Mouse (Mus musculus): ENCODE data around the gene Capzb.
A peak's percentile ranks its signal among the peaks of the same experiment; 100 is the strongest.

Gene Capzb

DNA sequence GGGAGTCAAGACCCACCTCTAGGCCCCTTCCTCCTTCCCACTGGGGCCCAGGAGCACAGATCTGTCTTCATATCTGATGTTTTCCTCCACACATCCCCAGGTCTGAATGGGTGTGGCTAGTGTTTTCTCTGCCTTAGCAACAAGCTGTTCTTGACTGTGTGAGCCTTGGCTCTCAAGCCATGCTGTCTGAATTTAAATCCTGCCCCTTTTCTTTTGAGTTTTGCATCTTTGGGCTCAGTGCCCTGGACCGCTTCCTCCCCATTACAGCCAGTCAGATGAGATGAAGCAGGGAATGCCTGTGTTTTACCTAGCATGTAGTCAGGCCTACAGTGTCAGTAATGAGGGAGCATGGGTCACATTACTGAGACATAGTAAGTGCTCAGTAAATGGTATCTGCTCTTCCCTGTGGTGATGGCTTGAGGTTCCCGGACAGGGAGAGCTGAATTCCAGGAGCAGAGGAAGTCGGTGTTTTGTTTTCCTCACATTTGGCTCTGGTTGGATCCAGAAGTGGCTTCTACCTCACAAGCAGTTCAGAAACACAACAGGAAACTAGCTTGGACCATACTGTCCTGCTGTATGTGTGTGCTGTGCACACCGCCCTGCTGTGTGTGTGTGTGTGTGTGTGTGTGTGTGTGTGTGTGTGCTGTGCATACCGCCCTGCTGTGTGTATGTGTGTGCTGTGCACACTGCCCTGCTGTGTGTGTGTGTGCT, 16.6 kb downstream of the Capzb start:
- no peak for DNase-seq

DNA sequence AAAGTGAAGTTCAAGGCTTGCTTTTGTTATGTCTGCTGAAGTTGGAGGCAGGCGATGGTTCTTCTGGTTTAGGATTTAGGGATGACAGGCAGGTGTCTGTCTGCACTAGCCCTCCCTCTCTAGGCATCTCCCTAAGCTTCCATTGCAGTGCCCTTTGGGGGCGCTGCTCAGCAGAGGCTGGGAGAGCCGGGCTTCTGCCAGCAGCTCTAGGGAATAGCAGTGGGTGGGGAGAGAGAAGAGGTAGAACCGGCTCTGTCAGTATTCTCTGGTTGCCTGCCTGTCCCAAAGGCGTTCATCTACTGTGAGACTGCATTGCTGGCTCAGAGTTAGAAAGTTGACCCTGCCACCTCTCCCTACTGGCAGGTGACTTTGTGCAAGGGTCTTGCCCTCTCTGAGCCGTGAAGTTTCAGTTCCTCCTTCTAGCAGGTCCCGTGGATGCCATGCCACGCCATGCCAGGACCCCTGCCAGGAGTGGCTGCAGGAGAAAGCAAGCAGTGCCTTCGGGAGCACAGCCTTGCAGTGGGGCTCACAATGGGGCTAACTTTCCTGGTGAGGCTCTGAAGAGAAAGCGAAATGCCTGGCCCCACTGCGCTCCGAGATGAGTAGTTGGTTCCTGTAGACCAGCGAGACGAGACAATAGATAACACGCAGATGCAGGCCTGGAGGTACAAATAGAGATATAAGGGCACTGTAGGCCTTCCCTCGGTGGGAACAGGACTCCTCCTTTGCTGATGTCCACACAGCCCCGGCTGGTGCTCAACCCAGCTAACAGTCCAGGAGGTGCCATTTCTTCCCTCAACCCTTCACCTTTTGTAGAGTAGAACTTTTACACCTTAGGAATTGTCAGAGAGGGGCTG, 19.5 kb downstream of the Capzb start:
- DNase-seq = peak; percentile 57

DNA sequence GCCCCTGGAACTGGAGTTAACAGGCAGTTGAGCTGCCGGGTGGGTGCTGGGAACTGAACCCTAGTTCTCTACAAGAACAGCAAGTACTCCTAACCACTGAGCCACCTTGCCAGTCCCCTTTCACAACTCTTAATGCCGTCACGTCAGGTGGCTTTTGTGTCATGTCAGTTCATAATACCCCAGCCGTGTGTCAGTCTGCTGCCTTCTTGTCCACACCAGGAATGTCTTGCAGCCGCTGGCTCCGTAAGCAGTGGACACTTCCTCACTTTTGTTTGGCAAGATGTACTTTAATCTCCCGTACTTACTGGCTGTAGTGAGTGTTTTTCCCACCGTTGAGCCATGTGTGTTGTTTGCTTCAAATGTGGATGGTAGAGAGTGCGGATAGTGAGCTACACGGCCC, 20.4 kb downstream of the Capzb start:
- no peak for DNase-seq

DNA sequence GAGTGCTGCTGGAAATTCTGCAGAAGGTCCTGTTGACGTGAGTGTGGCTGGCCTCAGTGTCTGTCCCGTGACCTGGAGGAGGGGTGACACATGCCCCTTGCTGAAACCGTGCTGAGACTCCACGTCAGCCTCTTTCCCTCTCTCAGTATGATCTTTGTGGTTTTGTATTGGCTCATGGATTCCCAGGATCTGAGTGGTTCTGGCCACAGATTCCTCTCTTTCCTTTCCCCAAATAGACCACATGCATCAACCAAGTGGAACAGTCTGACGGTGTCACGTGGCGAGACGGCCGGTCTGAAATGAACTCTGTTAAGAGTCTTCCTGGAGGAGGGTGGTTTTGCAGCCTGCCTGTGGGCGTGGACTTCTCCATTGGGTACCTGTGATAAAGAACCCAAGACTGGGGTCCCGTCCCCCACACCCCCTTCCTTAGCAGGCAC, 21.3 kb downstream of the Capzb start:
- DNase-seq = peak; percentile 69

DNA sequence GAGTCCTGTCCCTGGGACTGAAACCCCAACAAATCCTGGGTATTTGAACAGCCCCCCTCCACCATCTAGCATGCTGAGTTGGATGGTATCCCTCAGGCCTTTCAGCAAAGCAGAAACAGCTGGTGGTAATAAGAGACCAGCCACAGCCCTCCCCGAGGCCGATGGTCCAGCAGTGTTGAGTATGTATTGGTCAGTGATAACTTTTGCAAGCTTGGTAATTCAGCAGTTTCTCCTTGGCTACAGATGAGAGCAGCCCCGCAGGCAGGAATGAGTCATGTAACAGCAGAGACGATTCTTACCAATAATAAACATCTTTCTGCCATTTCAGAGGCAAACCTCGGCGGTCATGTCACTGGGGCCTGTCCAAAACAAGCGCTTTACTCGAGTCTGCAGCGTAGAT, 23.9 kb downstream of the Capzb start:
- no peak for DNase-seq

DNA sequence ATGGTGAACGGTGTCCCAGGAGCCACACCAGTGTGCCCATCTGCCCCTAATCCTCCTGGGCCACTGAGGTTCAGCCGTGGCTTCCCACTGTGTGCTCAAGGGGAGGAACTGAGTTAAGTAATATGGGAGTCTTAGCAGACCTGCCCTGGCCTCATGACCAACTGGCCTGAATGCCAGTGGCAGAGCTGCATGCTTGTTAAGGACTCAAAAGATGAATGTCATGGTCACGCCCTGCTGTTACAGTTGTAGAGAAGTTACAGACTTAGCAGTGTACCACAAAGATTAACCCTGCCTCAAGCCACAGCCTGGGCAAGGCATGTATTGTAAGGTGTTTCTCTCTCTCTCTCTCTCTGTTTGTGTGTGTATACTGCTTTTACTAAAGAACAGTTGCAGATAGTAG, 25.8 kb downstream of the Capzb start:
- DNase-seq = no peak

DNA sequence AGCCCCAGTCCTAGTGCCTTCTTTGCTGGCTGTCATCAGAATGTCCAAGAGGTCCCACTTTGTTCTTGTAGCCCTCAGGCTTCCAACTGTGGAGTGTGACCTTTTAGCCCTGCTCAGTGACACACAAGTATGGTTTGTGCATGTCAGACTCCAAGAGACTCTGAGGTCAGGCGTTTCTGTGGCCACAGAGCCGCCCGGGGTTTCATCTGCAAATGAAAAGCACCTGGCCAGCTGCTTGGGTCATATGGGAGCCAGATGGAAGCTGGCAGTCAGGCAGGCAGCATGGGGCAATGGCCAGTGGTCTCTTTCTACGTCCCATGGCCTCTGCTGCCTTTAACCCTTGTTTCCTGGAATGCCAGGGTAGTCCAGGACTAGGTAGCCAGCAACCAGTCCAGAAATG, 27.0 kb downstream of the Capzb start:
- no peak for DNase-seq

DNA sequence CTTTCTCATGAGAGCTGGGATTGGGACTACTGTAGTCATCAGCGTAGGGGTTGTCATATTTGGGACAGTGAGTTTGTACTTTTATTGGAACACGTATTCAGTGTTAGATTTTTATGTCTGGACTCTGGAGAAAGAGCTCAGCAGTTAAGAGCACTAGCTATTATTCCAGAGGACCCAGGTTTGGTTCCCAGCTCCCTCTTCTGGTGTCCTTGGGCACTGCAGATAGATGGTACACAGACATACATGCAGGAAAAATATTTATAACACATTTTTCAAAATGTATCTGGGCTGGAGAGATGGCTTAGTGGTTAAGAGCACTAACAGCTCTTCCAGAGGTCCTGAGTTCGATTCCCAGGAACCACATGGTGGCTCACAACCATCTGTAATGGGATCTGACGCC, 28.3 kb downstream of the Capzb start:
- no peak for DNase-seq

DNA sequence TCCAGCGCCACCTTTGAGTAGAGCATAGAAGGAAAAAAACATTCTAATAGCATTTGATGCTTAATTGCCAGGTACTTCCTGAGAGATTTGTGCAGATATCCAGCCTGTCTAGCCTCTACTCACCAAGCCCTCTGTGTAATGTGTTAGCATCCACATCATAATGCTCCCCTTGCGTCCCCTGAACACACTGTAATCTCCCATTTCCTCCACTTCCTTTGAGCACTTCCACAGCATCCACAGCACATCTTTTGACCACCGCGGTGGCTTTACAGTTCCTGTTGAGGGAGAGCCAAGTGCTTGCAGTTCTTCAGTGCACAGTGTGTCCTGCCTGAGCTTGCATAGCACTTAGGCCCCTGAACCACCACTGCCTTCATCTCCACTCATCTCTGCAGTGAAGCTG, 29.1 kb downstream of the Capzb start:
- no peak for DNase-seq

DNA sequence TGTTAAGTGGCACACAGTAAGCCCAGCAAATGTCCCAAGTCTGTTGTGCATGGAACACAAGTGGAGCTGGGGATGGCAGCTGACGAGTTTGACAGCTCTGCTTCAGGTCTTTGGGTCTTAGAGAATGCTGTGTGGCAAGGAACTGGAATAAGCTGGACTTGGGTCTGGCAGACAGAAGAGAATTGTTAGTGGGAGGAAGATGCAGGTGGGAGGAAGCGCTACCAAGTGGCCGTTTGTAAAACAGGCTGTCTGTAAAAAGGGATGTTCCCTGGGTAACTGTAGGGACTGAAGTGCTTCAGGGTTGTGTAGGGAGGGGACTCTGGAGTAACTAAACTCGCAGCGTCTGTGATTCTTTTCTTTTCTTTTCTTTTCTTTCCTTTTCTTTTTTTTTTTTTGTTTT, 32.4 kb downstream of the Capzb start:
- DNase-seq = no peak

DNA sequence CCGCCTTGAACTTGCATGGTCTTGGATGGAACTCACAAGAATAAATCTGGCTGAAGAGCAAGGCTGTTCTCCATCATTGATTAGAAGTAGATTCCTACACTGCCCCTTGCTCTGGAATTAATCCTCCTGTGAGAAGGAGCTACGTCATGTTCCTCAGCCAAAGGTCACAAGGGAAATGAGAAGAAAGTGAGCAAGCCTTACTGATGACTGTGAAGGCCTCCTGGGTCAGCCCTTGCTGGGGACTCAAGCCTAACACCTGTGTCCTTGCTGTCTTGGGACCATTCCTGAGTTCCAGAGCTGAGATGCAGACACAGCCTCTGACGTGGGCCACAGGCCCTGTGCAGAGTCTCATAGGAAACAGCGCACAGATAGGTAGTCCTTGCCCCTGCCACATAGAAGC, 33.2 kb downstream of the Capzb start:
- no peak for DNase-seq

DNA sequence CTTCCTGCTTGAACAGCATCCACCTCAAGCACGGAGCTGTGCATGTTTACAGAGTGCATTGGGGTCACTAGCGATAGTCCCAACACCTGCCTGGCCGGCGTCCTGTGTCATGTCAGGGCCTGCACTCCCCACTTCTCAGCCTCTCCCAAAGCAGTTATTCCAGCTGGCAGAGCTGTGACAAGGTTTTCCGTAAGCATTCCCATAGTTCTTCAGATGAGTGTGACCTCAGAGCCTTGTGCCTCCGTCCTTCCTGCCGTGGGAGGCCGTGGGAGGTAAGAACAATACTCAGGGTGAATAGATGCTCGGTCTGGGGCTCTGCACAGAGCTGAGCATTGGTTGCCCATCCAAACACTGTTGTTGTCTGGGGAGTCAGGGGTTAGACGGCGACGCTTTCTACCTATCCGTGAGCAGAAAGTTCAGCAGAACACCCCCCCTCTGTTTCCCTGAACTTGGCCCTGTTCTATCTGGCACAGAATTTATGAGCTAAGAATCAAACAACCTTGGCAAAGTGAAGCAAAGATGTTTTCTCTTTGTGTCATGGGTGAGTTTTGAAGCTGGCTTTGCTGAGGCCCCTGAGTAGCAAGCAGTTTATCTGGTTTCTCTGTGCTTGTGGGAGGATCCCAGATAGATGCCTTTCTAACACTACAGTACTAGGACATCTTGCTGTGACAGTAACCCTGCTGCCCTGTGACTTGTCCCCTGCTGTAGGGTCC, 34.0 kb downstream of the Capzb start:
- DNase-seq = no peak

DNA sequence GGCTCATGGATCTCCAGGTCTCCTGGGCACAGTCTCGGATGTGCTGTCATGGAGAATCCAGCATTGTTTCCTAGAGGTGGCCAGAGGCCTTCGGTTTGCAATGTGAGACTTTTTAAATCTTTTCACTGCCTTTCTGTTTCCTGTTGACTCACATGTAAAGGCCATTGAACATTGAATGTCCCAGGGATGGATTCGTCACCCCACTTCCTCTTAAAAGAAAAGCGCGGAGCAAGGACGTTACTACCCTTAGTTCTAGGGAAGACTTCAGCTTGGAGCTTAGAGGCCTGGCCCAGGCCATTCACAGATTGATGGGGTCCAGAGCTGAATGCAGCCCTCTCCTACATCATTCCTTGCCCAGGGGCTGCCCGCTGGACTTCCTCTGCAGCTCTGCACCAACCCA, 35.2 kb downstream of the Capzb start:
- no peak for DNase-seq

DNA sequence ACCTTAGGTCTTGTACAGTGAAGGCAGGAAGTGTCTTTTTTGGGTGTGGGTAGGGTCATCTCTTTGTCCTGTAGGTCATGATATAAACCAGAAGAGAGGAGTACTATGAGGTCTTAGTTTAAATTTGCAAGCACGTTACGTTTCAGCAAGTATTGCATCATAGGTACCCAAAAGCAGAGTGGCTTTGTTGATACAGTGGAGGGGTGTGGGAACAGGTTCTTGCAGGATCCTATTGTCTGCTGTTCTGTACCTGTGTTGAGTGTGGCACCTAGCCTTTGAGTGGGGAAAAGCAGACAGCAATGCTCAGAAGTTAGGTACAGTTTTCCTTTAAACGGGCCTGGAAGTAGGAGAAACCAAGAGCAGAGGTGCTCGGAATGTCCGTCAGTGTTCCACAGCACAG, 36.6 kb downstream of the Capzb start:
- DNase-seq = no peak

DNA sequence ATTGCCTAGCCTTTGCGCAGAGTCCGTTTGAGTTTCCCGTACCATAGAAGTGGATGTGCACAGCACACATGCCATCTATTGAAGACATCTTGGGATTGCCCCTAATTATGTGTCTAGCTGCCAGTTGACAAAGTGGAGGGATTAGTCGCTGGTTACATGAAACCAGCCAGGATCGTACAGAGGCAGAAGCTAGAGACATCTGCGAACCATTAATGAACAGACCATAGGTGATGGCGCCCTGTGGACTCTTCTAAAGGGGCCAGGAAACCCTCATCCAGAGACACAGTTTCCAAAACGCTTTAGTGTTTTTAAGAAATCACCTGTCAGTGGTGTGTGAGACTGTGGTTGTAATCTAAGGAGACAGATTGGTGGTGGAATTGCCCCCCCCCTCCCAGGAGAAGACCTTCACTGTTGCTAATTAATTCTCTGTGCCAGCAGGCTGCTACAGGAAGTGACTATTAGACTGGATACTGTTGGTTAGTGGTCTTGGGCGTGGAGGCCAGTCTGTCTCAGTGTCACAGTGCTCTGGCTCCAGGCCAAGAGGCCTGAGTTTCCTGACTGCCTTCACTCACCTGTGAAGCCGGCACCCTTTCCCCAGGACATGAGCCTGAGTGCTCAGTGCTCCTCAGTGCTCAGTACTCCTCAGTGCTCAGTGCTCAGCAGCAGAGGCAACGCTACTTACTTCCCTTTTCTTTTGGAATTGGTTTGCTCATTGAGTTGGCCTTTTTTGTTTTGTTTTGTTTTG, 37.8 kb downstream of the Capzb start:
- DNase-seq = peak; percentile 73

DNA sequence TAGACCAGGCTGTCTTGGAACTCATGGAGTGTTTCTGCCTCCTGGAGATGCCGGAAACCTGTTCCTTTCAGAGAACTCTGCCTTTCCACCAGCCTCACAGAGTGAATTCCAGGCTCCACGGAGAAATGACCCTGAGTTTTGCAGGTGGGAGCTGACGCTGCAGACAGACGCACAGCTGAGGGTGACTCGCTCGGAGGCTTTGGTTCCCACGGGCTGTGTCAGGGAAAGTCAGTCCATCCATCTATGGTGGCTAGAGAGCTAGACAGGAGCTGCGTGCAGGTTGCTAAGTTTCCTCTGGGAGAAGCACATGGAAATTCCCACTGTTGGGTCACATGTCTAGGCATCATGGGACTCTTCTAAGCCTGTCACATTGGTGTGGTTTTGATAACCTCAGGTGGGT, 38.5 kb downstream of the Capzb start:
- DNase-seq = no peak

DNA sequence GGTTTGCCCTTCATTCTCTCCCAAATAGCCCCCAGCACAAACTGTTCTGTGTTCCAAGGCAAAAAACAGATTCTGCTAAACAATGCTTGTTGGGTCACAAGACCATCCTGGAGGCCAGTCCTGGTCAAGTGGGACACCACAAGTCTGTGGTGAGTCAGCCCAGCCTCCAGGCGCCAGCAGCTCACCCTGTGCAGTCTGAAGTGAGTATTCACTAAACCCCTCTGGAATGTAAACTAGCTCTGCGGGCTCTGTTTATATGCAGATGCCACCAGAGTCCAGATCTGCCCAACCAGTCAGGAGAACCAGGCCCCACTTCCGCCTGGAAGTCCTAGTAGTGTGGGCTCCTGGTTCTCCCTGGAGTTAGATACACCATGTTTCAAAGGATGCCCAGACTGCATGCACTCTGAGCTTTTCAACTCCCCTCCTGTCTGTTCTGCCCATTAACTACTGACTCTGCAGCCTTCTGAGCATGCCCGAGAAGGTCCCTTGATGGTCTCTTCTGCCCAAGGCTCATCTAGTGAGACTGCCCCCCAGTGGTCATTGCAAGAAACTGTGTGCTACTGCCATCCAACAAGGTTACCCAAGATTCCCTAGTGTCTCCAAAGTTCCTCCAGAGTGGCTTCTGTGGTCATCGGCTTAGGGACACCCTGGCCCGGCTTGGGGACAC, 39.9 kb downstream of the Capzb start:
- peak; percentile 68 for DNase-seq

DNA sequence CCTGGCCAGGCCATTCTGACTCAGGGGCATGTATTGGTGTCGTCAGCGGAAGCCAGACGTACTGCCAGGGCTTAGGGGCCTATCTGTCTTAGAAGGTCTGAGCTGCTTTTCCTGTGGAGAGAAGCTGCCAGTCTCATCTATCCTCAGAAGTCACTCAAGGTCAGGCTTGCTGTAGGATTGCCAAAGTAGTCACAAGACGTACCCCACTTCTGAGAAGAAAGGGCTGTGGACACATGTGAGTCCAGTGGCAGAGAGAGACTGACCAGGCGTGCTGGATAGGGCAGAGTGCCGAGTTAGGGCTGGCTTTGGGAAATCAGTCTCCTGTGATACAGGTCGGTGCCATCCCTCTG, 40.4 kb downstream of the Capzb start:
- peak; percentile 53 for DNase-seq

DNA sequence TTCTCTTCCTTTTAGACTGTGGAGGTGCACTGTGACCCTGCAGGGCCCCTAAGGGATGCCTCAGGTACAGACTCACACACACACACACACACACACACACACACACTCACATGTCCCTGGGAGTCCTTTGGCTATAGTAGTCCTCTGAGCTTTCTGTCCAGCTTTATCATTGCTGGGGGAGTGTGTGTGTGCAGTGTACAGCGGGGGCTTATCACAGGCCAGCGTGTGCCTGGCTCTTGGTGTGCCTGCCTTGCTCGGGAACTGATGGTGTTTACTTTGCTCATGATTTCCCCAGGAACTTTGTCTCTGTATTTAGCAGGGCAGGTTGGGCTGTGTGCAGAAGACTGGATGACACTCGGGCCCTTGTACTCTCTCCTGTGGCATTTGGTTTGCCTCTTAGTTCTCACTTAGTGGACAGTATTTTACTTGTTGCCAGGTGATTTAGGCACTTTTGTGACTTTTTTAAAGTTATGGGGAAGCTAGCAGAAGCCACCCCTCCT, 41.1 kb downstream of the Capzb start:
- no peak for DNase-seq

DNA sequence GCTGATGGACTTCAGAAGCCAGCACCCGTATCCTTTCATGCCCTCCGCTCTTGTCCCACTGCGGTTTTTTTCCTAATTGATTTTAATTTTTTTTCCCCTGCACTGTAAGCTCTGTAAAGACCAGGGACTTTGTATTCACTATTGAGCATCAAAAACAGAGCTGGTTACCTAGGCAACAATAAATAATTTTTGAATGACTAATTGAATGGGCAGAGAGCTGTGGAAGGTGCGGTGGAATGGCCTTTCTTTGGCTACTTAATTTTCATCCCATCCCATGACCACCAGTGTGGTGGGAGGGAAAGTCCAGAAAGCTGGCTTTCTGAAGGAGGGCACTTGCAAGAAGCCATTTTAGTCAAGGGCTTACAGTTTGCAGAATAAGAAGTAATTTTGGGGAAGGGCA, 41.6 kb downstream of the Capzb start:
- no peak for DNase-seq

DNA sequence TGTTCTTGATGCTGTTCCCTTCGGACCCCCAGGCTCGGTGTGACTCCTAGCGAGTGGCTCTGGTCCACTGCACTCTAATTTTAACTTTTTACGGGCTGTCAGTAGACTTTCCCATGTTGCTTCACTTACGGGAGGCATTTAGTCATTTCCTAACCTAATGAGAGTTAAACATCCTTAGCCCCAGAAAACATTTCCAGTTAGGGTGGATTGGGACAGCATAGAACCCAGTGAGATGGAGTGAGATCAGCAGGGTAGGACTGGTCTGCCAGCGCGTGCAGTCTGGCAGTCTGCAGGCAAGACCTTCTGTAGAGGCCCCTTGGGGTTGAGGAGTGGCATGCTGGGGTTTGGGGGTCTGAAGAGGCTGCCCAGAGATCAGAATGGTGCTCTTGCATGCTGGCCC, 42.9 kb downstream of the Capzb start:
- no peak for DNase-seq

DNA sequence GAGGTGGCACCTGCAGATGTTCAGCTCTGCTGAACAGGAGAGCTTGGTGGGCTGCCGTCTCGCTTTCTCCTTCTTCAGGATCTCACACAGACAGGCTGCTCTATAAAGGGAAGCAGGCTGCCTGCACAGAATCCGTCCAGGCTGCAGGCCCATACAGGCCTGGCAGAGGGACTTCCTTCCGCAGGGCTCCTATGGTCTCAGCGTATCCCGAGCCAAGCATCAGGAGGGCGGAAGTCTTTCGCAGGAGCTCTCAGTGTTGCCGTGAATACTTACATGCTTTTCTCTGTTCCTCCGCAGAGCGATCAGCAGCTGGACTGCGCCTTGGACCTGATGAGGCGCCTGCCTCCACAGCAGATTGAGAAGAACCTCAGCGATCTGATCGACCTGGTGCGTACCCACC, 45.9 kb downstream of the Capzb start:
- peak; percentile 38 for DNase-seq
